Mouse (Mus musculus): ENCODE results near the gene Gm5901. TPM values are rescaled to one million over a fixed set of nuclear protein-coding genes. Genes with fewer than 3 reads are reported as not detected.

The Gm5901 gene
- polyA plus RNA-seq, 1 experiment from 2014 or later, result not detected

DNA sequence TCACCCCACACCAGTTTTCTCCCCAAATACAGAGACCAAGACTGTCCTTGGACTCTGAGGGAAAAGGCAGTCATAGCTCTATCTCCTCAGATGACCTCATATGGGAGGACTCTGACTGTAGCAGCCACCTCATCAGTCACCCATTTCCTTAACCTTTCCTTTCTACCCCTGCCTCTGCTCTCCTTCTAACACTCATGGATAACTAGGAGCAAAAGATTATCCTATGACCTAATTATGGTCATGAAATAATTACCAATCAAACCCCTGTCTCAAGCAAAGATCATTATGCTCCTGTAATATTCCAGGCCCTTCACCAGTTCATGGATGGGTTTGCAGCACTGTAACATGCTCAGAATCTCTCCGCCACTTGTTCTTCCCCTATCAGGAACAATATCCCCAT is 6.9 kb upstream of the Gm5901 start, which contains the start of gene Olfr692:
Olfr692 (plus strand) TSS at position 301 of the 400 bp plus-strand sequence.
- no peaks in the 10 kb centered on the region for H3K4me1 ChIP-seq (ENCODE audit: control insufficient read depth, insufficient read depth, low read length)
- H3K4me3 ChIP-seq (ENCODE audit: low read depth, low read length), result no peak within 1 kb of the TSS
- no peak within 1 kb of the TSS for H3K9ac ChIP-seq (replicated peaks; ENCODE audit: low read depth, low read length)
- 100% methylated on average over 1 of the region's 1 CpGs for WGBS
- H3K9me3 ChIP-seq (ENCODE audit: control insufficient read depth, low read length), result no peaks in the 10 kb centered on the region
- H3K27me3 ChIP-seq (ENCODE audit: control insufficient read depth, insufficient read depth, low read length), result no peaks in the 10 kb centered on the region
- H3K27ac ChIP-seq (ENCODE audit: low read depth, low read length), result no peak within 1 kb of the TSS
- H3K4me2 ChIP-seq (ENCODE audit: low read depth, low read length), result no peak within 1 kb of the TSS
- H3K36me3 ChIP-seq (ENCODE audit: control insufficient read depth, insufficient read depth, low read length), result no peaks in the 10 kb centered on the region
- no peak for ATAC-seq (ENCODE audit: low read depth)

DNA sequence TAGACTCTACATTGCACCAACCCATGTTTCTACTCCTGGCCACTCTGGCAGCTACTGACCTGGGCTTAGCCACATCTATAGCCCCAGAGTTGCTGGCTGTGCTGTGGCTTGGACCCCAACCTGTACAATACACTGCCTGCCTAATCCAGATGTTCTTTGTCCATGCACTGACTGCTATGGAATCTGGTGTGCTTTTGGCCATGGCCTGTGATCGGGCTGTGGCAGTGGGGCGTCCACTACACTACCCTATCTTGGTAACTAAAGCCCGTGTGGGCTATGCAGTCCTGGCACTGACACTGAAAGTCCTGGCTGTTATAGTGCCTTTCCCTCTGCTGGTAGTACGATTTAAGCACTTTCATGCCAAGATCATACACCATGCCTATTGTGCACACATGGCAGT is 6.3 kb upstream of the Gm5901 start:
- Histone ChIP-seq H3K4me1 (ENCODE audit: control insufficient read depth, insufficient read depth, low read length) (no peaks in the 10 kb centered on the region), H3K27ac (ENCODE audit: low read depth, low read length) (no peak overlapping the region), H3K9me3 (ENCODE audit: control insufficient read depth, low read length) (no peaks in the 10 kb centered on the region), H3K27me3 (ENCODE audit: control insufficient read depth, insufficient read depth, low read length) (no peaks in the 10 kb centered on the region), H3K4me2 (ENCODE audit: low read depth, low read length) (no peak overlapping the region), H3K9ac (replicated peaks; ENCODE audit: low read depth, low read length) (no peak overlapping the region), H3K4me3 (ENCODE audit: low read depth, low read length) (no peak overlapping the region), H3K36me3 (ENCODE audit: control insufficient read depth, insufficient read depth, low read length) (peaks cover 4% of the 10 kb centered on the region)
- no peak for ATAC-seq (ENCODE audit: low read depth)
- WGBS, result 97% methylated on average over 4 of the region's 4 CpGs

DNA sequence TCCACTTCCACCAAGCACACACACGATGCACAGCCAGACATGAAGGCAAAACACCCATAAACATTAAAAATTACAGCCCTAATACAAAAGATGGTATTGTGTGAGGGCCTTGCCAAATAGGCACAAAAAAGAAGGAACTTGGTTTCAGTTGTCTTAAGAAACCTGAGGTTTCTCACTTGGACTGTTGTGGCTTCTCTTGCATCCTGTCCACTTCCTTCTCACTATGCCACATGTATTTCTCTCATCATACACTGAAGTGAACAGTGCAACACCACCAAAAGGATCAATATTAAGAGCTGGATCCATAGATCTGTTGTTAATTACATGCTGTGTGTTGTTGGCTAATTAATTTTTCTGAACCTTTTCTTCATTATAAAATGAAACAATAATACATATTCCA is 1.9 kb upstream of the Gm5901 start:
- no peak overlapping the region for H3K27ac ChIP-seq (ENCODE audit: low read depth, low read length)
- 84% methylated on average over 1 of the region's 1 CpGs for WGBS
- H3K36me3 ChIP-seq (ENCODE audit: control insufficient read depth, insufficient read depth, low read length), result peaks cover 20% of the 10 kb centered on the region
- no peaks in the 10 kb centered on the region for H3K9me3 ChIP-seq (ENCODE audit: control insufficient read depth, low read length)
- no peak for ATAC-seq (ENCODE audit: low read depth)
- H3K27me3 ChIP-seq (ENCODE audit: control insufficient read depth, insufficient read depth, low read length), result no peaks in the 10 kb centered on the region
- no peak overlapping the region for H3K9ac ChIP-seq (replicated peaks; ENCODE audit: low read depth, low read length)
- H3K4me1 ChIP-seq (ENCODE audit: control insufficient read depth, insufficient read depth, low read length), result no peaks in the 10 kb centered on the region
- H3K4me3 ChIP-seq (ENCODE audit: low read depth, low read length), result no peak overlapping the region
- no peak overlapping the region for H3K4me2 ChIP-seq (ENCODE audit: low read depth, low read length)

DNA sequence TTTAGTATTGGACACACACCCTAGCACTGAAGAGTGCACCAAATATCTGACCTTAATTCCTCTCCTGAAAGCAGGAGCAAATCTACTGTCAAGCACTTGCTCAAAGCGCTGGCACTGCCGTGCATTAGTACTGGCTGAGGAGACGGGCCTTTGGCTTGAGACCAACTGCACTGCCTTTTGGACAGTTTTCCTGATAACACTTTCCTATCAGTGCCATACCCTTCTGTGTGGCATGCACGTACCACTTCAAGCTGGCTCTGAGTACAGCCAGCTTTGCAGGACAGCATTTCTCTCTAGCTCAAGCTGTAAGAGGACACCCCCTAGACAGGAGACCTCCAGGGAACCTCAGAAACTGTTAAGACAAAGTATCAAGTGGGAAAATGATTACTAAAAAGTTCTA is 1.3 kb upstream of the Gm5901 start:
- Histone ChIP-seq H3K4me2 (ENCODE audit: low read depth, low read length) (no peak overlapping the region), H3K4me3 (ENCODE audit: low read depth, low read length) (no peak overlapping the region), H3K27me3 (ENCODE audit: control insufficient read depth, insufficient read depth, low read length) (no peaks in the 10 kb centered on the region), H3K9me3 (ENCODE audit: control insufficient read depth, low read length) (no peaks in the 10 kb centered on the region), H3K36me3 (ENCODE audit: control insufficient read depth, insufficient read depth, low read length) (peaks cover 26% of the 10 kb centered on the region), H3K4me1 (ENCODE audit: control insufficient read depth, insufficient read depth, low read length) (no peaks in the 10 kb centered on the region), H3K9ac (replicated peaks; ENCODE audit: low read depth, low read length) (no peak overlapping the region), H3K27ac (ENCODE audit: low read depth, low read length) (no peak overlapping the region)
- no peak for ATAC-seq (ENCODE audit: low read depth)
- 96% methylated on average over 4 of the region's 4 CpGs for WGBS

GRCm38 (mm10) chr7:105373976-105374375 is 862 bp upstream of the Gm5901 start:
- H3K4me1 ChIP-seq (ENCODE audit: control insufficient read depth, insufficient read depth, low read length), result no peaks in the 10 kb centered on the region
- H3K4me2 ChIP-seq (ENCODE audit: low read depth, low read length), result no peak overlapping the region
- no peak for ATAC-seq (ENCODE audit: low read depth)
- H3K27ac ChIP-seq (ENCODE audit: low read depth, low read length), result no peak overlapping the region
- no peak overlapping the region for H3K9ac ChIP-seq (replicated peaks; ENCODE audit: low read depth, low read length)
- WGBS, result 96% methylated on average over 3 of the region's 3 CpGs
- H3K36me3 ChIP-seq (ENCODE audit: control insufficient read depth, insufficient read depth, low read length), result peaks cover 30% of the 10 kb centered on the region
- no peak overlapping the region for H3K4me3 ChIP-seq (ENCODE audit: low read depth, low read length)
- no peaks in the 10 kb centered on the region for H3K27me3 ChIP-seq (ENCODE audit: control insufficient read depth, insufficient read depth, low read length)
- H3K9me3 ChIP-seq (ENCODE audit: control insufficient read depth, low read length), result no peaks in the 10 kb centered on the region

- no peaks in the 10 kb centered on the region for H3K27me3 ChIP-seq (ENCODE audit: control insufficient read depth, insufficient read depth, low read length)
- no peak overlapping the region for H3K4me3 ChIP-seq (ENCODE audit: low read depth, low read length)
- peaks cover 70% of the 10 kb centered on the region for H3K36me3 ChIP-seq (ENCODE audit: control insufficient read depth, insufficient read depth, low read length)
- no peaks in the 10 kb centered on the region for H3K4me1 ChIP-seq (ENCODE audit: control insufficient read depth, insufficient read depth, low read length)
- no peak overlapping the region for H3K27ac ChIP-seq (ENCODE audit: low read depth, low read length)
- no peak for ATAC-seq (ENCODE audit: low read depth)
- no peaks in the 10 kb centered on the region for H3K9me3 ChIP-seq (ENCODE audit: control insufficient read depth, low read length)
- no peak overlapping the region for H3K4me2 ChIP-seq (ENCODE audit: low read depth, low read length)
- WGBS, result 97% methylated on average over 3 of the region's 3 CpGs
- H3K9ac ChIP-seq (replicated peaks; ENCODE audit: low read depth, low read length), result no peak overlapping the region
Measured at GRCm38 (mm10) chr7:105380329-105380728, 5.5 kb downstream of the Gm5901 start.

GRCm38 (mm10) chr7:105387696-105388095 is 12.9 kb downstream of the Gm5901 start:
- Histone ChIP-seq H3K4me2 (ENCODE audit: low read depth, low read length) (no peak overlapping the region), H3K4me1 (ENCODE audit: control insufficient read depth, insufficient read depth, low read length) (no peaks in the 10 kb centered on the region), H3K9ac (replicated peaks; ENCODE audit: low read depth, low read length) (no peak overlapping the region), H3K4me3 (ENCODE audit: low read depth, low read length) (no peak overlapping the region), H3K36me3 (ENCODE audit: control insufficient read depth, insufficient read depth, low read length) (peaks cover 47% of the 10 kb centered on the region), H3K27ac (ENCODE audit: low read depth, low read length) (no peak overlapping the region), H3K27me3 (ENCODE audit: control insufficient read depth, insufficient read depth, low read length) (no peaks in the 10 kb centered on the region), H3K9me3 (ENCODE audit: control insufficient read depth, low read length) (no peaks in the 10 kb centered on the region)
- no peak for ATAC-seq (ENCODE audit: low read depth)
- 96% methylated on average over 2 of the region's 2 CpGs for WGBS

DNA sequence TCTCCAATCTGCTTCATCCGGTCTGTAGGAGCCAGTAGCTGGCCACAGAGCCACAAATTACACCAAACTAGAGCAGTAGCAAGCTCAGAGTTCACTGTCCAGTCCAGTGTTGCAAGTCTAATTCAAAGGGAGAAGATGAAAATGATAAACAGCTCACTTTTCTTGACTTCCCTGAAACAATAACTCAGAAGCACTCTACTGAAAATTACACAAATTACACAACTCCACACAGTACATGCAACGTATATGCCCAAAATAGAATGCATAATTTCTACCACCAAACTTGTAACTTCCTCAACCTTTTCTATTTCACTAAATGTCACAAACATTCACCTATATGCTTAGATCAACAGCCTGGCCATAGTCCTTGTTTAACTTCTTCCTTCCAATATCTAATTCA is 15.4 kb downstream of the Gm5901 start:
- H3K27me3 ChIP-seq (ENCODE audit: control insufficient read depth, insufficient read depth, low read length), result no peaks in the 10 kb centered on the region
- H3K27ac ChIP-seq (ENCODE audit: low read depth, low read length), result no peak overlapping the region
- 93% methylated on average over 2 of the region's 2 CpGs for WGBS
- H3K36me3 ChIP-seq (ENCODE audit: control insufficient read depth, insufficient read depth, low read length), result peaks cover 25% of the 10 kb centered on the region
- no peaks in the 10 kb centered on the region for H3K9me3 ChIP-seq (ENCODE audit: control insufficient read depth, low read length)
- no peak overlapping the region for H3K4me3 ChIP-seq (ENCODE audit: low read depth, low read length)
- no peak overlapping the region for H3K4me2 ChIP-seq (ENCODE audit: low read depth, low read length)
- ATAC-seq (ENCODE audit: low read depth), result no peak
- H3K4me1 ChIP-seq (ENCODE audit: control insufficient read depth, insufficient read depth, low read length), result no peaks in the 10 kb centered on the region
- H3K9ac ChIP-seq (replicated peaks; ENCODE audit: low read depth, low read length), result no peak overlapping the region

DNA sequence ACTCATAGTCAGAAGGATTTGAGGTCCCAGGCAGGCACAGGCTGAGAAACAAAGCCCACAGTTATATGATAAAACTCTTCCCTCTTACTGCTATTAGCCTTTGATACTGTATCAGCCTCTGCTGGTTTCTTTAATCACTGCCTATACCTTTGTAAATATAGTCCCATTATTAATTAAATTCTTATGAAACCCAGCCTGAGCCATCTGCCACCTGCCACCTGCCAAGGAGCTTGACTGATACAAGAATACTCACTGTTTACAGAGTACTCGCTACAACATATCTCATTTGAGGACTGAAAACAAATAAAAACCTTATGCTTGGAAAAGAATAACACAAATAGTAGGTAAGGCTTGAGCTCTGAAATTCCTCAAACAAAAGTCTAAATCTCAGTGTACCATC is 19.8 kb downstream of the Gm5901 start:
- no peaks in the 10 kb centered on the region for H3K27me3 ChIP-seq (ENCODE audit: control insufficient read depth, insufficient read depth, low read length)
- peaks cover 5% of the 10 kb centered on the region; the same call in 1 of the 2 replicates for H3K36me3 ChIP-seq (ENCODE audit: control insufficient read depth, insufficient read depth, low read length)
- no peak overlapping the region for H3K27ac ChIP-seq (ENCODE audit: low read depth, low read length)
- H3K4me2 ChIP-seq (ENCODE audit: low read depth, low read length), result no peak overlapping the region
- H3K9ac ChIP-seq (replicated peaks; ENCODE audit: low read depth, low read length), result no peak overlapping the region
- no peak overlapping the region for H3K4me3 ChIP-seq (ENCODE audit: low read depth, low read length)
- WGBS, result 86% methylated on average over 1 of the region's 1 CpGs
- peaks cover 6% of the 10 kb centered on the region for H3K4me1 ChIP-seq (ENCODE audit: control insufficient read depth, insufficient read depth, low read length)
- no peaks in the 10 kb centered on the region for H3K9me3 ChIP-seq (ENCODE audit: control insufficient read depth, low read length)
- ATAC-seq (ENCODE audit: low read depth), result no peak

Data from neural tube, embryonic 14.5 days (tissue).